Mouse (Mus musculus) small intestine, adult 2 months (tissue): ENCODE results near the gene Asic1.

Experiments
- CTCF ChIP-seq: fragments of 200-500 bp; IDR thresholded peaks from 2 replicates; pipeline ENCODE4 v1.5.1; 2012; ENCODE audit warnings: low read depth, mild to moderate bottlenecking, control low read depth, inconsistent platforms, low read length, moderate library complexity, mixed read lengths; ENCODE audit not compliant: insufficient replicate concordance, insufficient read length; ENCODE audit errors: extremely low read depth
- POLR2A ChIP-seq: fragments of 200-500 bp; IDR thresholded peaks from 2 replicates; pipeline ENCODE4 v1.6.1; 2012; ENCODE audit warnings: low read depth, mild to moderate bottlenecking, control low read depth, inconsistent platforms, low read length, moderate library complexity

- no peak for TF ChIP-seq POLR2A
- TF ChIP-seq CTCF = no peak
Observed at GRCm38 (mm10) chr15:99735631-99736030, 65.5 kb downstream of the Asic1 start.
